Mouse (Mus musculus): Measurements from ENCODE around the gene Map1lc3a. TPM values are rescaled to one million over a fixed set of nuclear protein-coding genes. Genes with fewer than 3 reads are reported as not detected.

The Map1lc3a gene
- polyA plus RNA-seq (2015; fragmentation: Illumina TruSeq; extraction: RNeasy Lipid Tissue Mini Kit (QIAGEN cat#74804); ENCODE audit: insufficient read depth, low replicate concordance), result 7.4 TPM

GRCm38 (mm10) chr2:155276195-155276594 is at the start of gene Map1lc3a:
TSS of gene Map1lc3a (plus strand) at chr2:155276297.

GRCm38 (mm10) chr2:155236362-155236992 is 39.6 kb upstream of the Map1lc3a start, which contains the start of gene Dynlrb1:
TSS of gene Dynlrb1 (plus strand) at chr2:155236533.

Other genes starting within 250 kb of the Map1lc3a start
- 32.6 TPM for gene Ahcy, start 201.8 kb upstream of the Map1lc3a start, polyA plus RNA-seq (2015; fragmentation: Illumina TruSeq; extraction: RNeasy Lipid Tissue Mini Kit (QIAGEN cat#74804); ENCODE audit: insufficient read depth, low replicate concordance)
- gene Itch, start 142.8 kb upstream of the Map1lc3a start, polyA plus RNA-seq (2015; fragmentation: Illumina TruSeq; extraction: RNeasy Lipid Tissue Mini Kit (QIAGEN cat#74804); ENCODE audit: insufficient read depth, low replicate concordance), result 85.2 TPM
- 159 TPM for gene Dynlrb1, start 39.8 kb upstream of the Map1lc3a start, polyA plus RNA-seq (2015; fragmentation: Illumina TruSeq; extraction: RNeasy Lipid Tissue Mini Kit (QIAGEN cat#74804); ENCODE audit: insufficient read depth, low replicate concordance)
- 35.8 TPM for gene Pigu, start 81.1 kb downstream of the Map1lc3a start, polyA plus RNA-seq (2015; fragmentation: Illumina TruSeq; extraction: RNeasy Lipid Tissue Mini Kit (QIAGEN cat#74804); ENCODE audit: insufficient read depth, low replicate concordance)
- gene Trp53inp2, start 104.8 kb downstream of the Map1lc3a start, polyA plus RNA-seq (2015; fragmentation: Illumina TruSeq; extraction: RNeasy Lipid Tissue Mini Kit (QIAGEN cat#74804); ENCODE audit: insufficient read depth, low replicate concordance), result 21.6 TPM
- 42.2 TPM for gene Ncoa6, start 197.6 kb downstream of the Map1lc3a start, polyA plus RNA-seq (2015; fragmentation: Illumina TruSeq; extraction: RNeasy Lipid Tissue Mini Kit (QIAGEN cat#74804); ENCODE audit: insufficient read depth, low replicate concordance)
- 19.3 TPM for gene Acss2, start 241.7 kb downstream of the Map1lc3a start, polyA plus RNA-seq (2015; fragmentation: Illumina TruSeq; extraction: RNeasy Lipid Tissue Mini Kit (QIAGEN cat#74804); ENCODE audit: insufficient read depth, low replicate concordance)
- 0.54 TPM for gene Ggt7, start 241.9 kb downstream of the Map1lc3a start, polyA plus RNA-seq (2015; fragmentation: Illumina TruSeq; extraction: RNeasy Lipid Tissue Mini Kit (QIAGEN cat#74804); ENCODE audit: insufficient read depth, low replicate concordance)

Data from spleen, adult 10 weeks (tissue).